Mouse (Mus musculus): ENCODE results near the gene Scn2a.

DNA sequence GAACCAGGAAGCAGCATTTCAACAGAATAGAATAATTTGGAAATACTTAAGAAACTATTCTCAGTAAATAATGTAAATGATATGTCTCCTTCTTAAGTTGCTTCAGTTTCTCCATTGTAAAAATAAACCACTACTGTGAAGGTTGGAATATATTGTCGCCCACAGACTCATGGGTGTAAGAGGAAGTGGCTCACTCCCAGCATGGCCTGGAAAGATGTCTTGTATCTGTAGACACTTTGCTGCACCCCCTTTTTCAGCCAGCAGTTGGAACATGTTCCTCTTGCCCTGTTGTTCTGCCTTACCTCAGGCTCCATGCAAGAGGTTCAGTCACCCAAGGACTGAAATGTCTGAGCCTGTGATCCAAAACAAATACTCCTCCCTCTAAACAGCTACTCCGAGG is 173.0 kb downstream of the Scn2a start:
- TF ChIP-seq POLR2A (IDR thresholded peaks at IDR 0.05; ENCODE audit: extremely low read depth, insufficient read depth, low read length) (no peak), CTCF (IDR thresholded peaks at IDR 0.05; ENCODE audit: extremely low read depth, insufficient read depth, low read length) (no peak)
